19 mouse cellular contexts compared by ENCODE assay signal in the genomic region with DNA sequence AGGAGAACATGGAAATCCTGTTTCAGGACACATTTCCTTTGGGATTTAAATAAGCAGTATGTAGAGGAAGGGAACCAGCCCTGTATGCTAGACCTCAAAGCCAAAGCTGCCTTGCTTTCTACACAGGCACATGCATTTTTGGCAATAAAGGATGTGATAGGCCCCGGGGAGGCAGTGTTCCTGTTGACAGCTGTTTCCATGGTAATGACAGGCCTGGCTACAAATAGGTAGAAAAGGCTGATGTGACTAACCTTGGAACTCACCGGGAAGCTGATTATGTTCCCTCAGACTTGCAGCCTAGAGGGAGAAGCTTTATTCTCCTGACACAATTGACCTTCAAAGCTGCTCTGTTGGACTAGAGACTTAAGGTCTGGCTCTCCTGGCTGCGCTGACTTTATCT.
DNase-seq lines count a peak whose midpoint lies in the region; ATAC-seq lines count a peak whose summit lies in the region.
"Had no signal": no experiment of that assay in that cellular context is flagged by ENCODE, and none has a peak within 500 bp of the region (broad histone marks: within the 10 kb centered on the region; RNA-seq: fewer than 3 reads in every experiment).

No protein-coding gene starts in this region.

- peak; percentile 14 for DNase-seq in adrenal gland, adult 2 months
- no peak for DNase-seq in adrenal gland, postnatal 14 days
- no peak for DNase-seq in heart, postnatal 25 days (ENCODE audit: low spot score)
- DNase-seq in kidney, postnatal 14 days: peak; percentile 16
- DNase-seq in kidney, postnatal 4 days: no peak
- DNase-seq in MN1 (ENCODE audit: low spot score): peak; percentile 13
- DNase-seq in right cerebral cortex, postnatal 4 days: no peak
- DNase-seq: cerebellum, adult 11 months; cerebellum, postnatal 25 days; kidney, postnatal 10 days; liver; liver, postnatal 0 days; lung, postnatal 14 days; right cerebral cortex, postnatal 14 days; thymus, postnatal 4 days had no signal

- H3K4me2 ChIP-seq in heart, embryonic 13.5 days: no peak overlapping the region
- H3K4me2 ChIP-seq: forebrain, embryonic 15.5 days; hindbrain, embryonic 12.5 days had no signal

- no peak for ATAC-seq in heart, embryonic 13.5 days (ENCODE audit: extremely low read depth, insufficient number of reproducible peaks, low FRiP score, low TSS enrichment)
- ATAC-seq: forebrain, embryonic 15.5 days; liver, postnatal 0 days had no signal

- peak overlapping the region; percentile 48; the same call in 1 of the 2 replicates for H3K27ac ChIP-seq in heart, embryonic 13.5 days (replicated peaks)
- H3K27ac ChIP-seq: forebrain, embryonic 15.5 days; hindbrain, embryonic 12.5 days had no signal

- no peaks in the 10 kb centered on the region for H3K36me3 ChIP-seq in heart, embryonic 13.5 days
- H3K36me3 ChIP-seq: forebrain, embryonic 15.5 days; hindbrain, embryonic 12.5 days had no signal

- H3K27me3 ChIP-seq in heart, embryonic 13.5 days (replicated peaks): no peaks in the 10 kb centered on the region
- H3K27me3 ChIP-seq: forebrain, embryonic 15.5 days; hindbrain, embryonic 12.5 days; megakaryocyte, embryonic 14.5 days had no signal

- intact Hi-C loops in heart, postnatal 25 days (cut with DNase I): no loop called here

- no peak overlapping the region for H3K9ac ChIP-seq in heart, embryonic 13.5 days
- H3K9ac ChIP-seq: forebrain, embryonic 15.5 days; hindbrain, embryonic 12.5 days; liver, postnatal 0 days had no signal

- WGBS in heart, embryonic 13.5 days: 27% methylated on average over 3 of the region's 3 CpGs

- no peak overlapping the region for H3K4me3 ChIP-seq in heart, embryonic 13.5 days
- H3K4me3 ChIP-seq: forebrain, embryonic 15.5 days; hindbrain, embryonic 12.5 days; megakaryocyte, embryonic 14.5 days had no signal

- no peaks in the 10 kb centered on the region for H3K9me3 ChIP-seq in heart, embryonic 13.5 days

- H3K4me1 ChIP-seq in heart, embryonic 13.5 days: peaks cover 27% of the 10 kb centered on the region
- H3K4me1 ChIP-seq: forebrain, embryonic 15.5 days; hindbrain, embryonic 12.5 days; megakaryocyte, embryonic 14.5 days had no signal

Comparison
In these comparisons a context has a peak if more than half of its experiments do, and no peak if none do; other contexts are left out.
1. DNase-seq: peak in adrenal gland, adult 2 months (single experiment), kidney, postnatal 14 days (single experiment) and MN1 (single experiment); none in adrenal gland, postnatal 14 days (single experiment), heart, postnatal 25 days (single experiment), kidney, postnatal 4 days (0 of 2) and right cerebral cortex, postnatal 4 days (single experiment).